14 mouse cellular contexts compared by ENCODE assay signal in genomic region chr8:46907390-46907789, GRCm38 (mm10).
A peak's percentile ranks its signal among the peaks of the same experiment; 100 is the strongest.
DNase-seq lines count a peak whose midpoint lies in the region; ATAC-seq and TF ChIP-seq lines count a peak whose summit lies in the region.
"Had no signal": no experiment of that assay in that cellular context is flagged by ENCODE, and none has a peak within 500 bp of the region (broad histone marks: within the 10 kb centered on the region; RNA-seq: fewer than 3 reads in every experiment).

No protein-coding gene starts in this region.

- H3K4me2 ChIP-seq in forebrain, postnatal 0 days (ENCODE audit: low read depth) = no peak overlapping the region
- H3K4me2 ChIP-seq in midbrain, embryonic 14.5 days (ENCODE audit: low read length) = no peak overlapping the region
- H3K4me2 ChIP-seq in forebrain, embryonic 12.5 days = peak overlapping the region; percentile 35
- peak overlapping the region; percentile 31; the same call in 1 of the 2 replicates for H3K4me2 ChIP-seq in midbrain, embryonic 15.5 days
- H3K4me2 ChIP-seq: stomach, embryonic 15.5 days had no signal

- H3K27ac ChIP-seq in forebrain, embryonic 10.5 days = no peak overlapping the region
- H3K27ac ChIP-seq in forebrain, postnatal 0 days (ENCODE audit: low read depth, low read length) = no peak overlapping the region
- H3K27ac ChIP-seq in midbrain, embryonic 10.5 days (replicated peaks) = no peak overlapping the region
- no peak overlapping the region for H3K27ac ChIP-seq in midbrain, embryonic 14.5 days (replicated peaks; ENCODE audit: low read depth, low read length)
- H3K27ac ChIP-seq in forebrain, embryonic 12.5 days = no peak overlapping the region
- H3K27ac ChIP-seq in midbrain, embryonic 15.5 days = no peak overlapping the region
- H3K27ac ChIP-seq: stomach, embryonic 15.5 days had no signal

- no peak for TF ChIP-seq CTCF in forebrain, postnatal 0 days (IDR thresholded peaks at IDR 0.05; ENCODE audit: low read depth)

- no peak for ATAC-seq in forebrain, postnatal 0 days
- no peak for ATAC-seq in midbrain, embryonic 14.5 days (ENCODE audit: low FRiP score, low TSS enrichment)
- peak; percentile 49; the same call in 1 of the 2 replicates for ATAC-seq in forebrain, embryonic 12.5 days (ENCODE audit: low FRiP score)
- no peak for ATAC-seq in midbrain, embryonic 15.5 days (replicated peaks)
- ATAC-seq: Patski had no signal

- H3K9ac ChIP-seq in forebrain, postnatal 0 days = no peak overlapping the region
- no peak overlapping the region for H3K9ac ChIP-seq in midbrain, embryonic 14.5 days (replicated peaks; ENCODE audit: low read length)
- H3K9ac ChIP-seq in forebrain, embryonic 12.5 days = no peak overlapping the region
- H3K9ac ChIP-seq in midbrain, embryonic 15.5 days = no peak overlapping the region
- H3K9ac ChIP-seq: stomach, embryonic 15.5 days had no signal

- WGBS in forebrain, embryonic 10.5 days = 25% methylated on average over 11 of the region's 11 CpGs
- 14% methylated on average over 11 of the region's 11 CpGs for WGBS in forebrain, postnatal 0 days
- 30% methylated on average over 11 of the region's 11 CpGs for WGBS in midbrain, embryonic 10.5 days
- 16% methylated on average over 11 of the region's 11 CpGs for WGBS in midbrain, embryonic 14.5 days
- 13% methylated on average over 11 of the region's 11 CpGs for WGBS in forebrain, embryonic 12.5 days
- WGBS in midbrain, embryonic 15.5 days = 27% methylated on average over 11 of the region's 11 CpGs

- peak overlapping the region; percentile 30 for H3K4me3 ChIP-seq in forebrain, embryonic 10.5 days
- no peak overlapping the region for H3K4me3 ChIP-seq in forebrain, postnatal 0 days (ENCODE audit: low read depth, low read length)
- peak overlapping the region; percentile 30; the same call in 1 of the 2 replicates for H3K4me3 ChIP-seq in midbrain, embryonic 10.5 days
- no peak overlapping the region for H3K4me3 ChIP-seq in midbrain, embryonic 14.5 days (replicated peaks; ENCODE audit: low read depth, low read length)
- H3K4me3 ChIP-seq in forebrain, embryonic 12.5 days (replicated peaks) = no peak overlapping the region
- H3K4me3 ChIP-seq in midbrain, embryonic 15.5 days = no peak overlapping the region
- H3K4me3 ChIP-seq: stomach, embryonic 15.5 days had no signal

- H3K36me3 ChIP-seq in forebrain, embryonic 10.5 days (replicated peaks) = no peaks in the 10 kb centered on the region
- H3K36me3 ChIP-seq in forebrain, postnatal 0 days (ENCODE audit: insufficient read depth) = no peaks in the 10 kb centered on the region
- no peaks in the 10 kb centered on the region for H3K36me3 ChIP-seq in midbrain, embryonic 10.5 days
- no peaks in the 10 kb centered on the region for H3K36me3 ChIP-seq in midbrain, embryonic 14.5 days (ENCODE audit: control insufficient read depth, insufficient read depth, low read length)
- H3K36me3 ChIP-seq in forebrain, embryonic 12.5 days (replicated peaks) = no peaks in the 10 kb centered on the region
- H3K36me3 ChIP-seq in midbrain, embryonic 15.5 days (replicated peaks) = no peaks in the 10 kb centered on the region
- H3K36me3 ChIP-seq: stomach, embryonic 15.5 days had no signal

- DNase-seq in forebrain, embryonic 10.5 days (ENCODE audit: extremely low spot score, low spot score) = peak; percentile 34
- DNase-seq in forebrain, postnatal 0 days = no peak
- peak; percentile 26 for DNase-seq in midbrain, embryonic 10.5 days (ENCODE audit: low spot score)
- DNase-seq in midbrain, embryonic 14.5 days = no peak
- DNase-seq in urinary bladder, postnatal 25 days (ENCODE audit: low spot score) = no peak
- no peak for DNase-seq in cerebellum, adult 18-20 months
- DNase-seq: cerebellum, adult 2 months; kidney, adult 9 months; lung, postnatal 4 days; thymus, postnatal 36 days had no signal

- no peaks in the 10 kb centered on the region for H3K27me3 ChIP-seq in forebrain, embryonic 10.5 days (ENCODE audit: poor library complexity, severe bottlenecking)
- H3K27me3 ChIP-seq in forebrain, postnatal 0 days (ENCODE audit: insufficient read depth, low read length) = no peaks in the 10 kb centered on the region
- peaks cover 8% of the 10 kb centered on the region; the same call in 1 of the 2 replicates for H3K27me3 ChIP-seq in midbrain, embryonic 10.5 days (ENCODE audit: low read depth, poor library complexity, severe bottlenecking)
- no peaks in the 10 kb centered on the region for H3K27me3 ChIP-seq in midbrain, embryonic 14.5 days (ENCODE audit: control insufficient read depth, insufficient read depth, low read length)
- peaks cover 25% of the 10 kb centered on the region; the same call in 1 of the 2 replicates for H3K27me3 ChIP-seq in forebrain, embryonic 12.5 days
- no peaks in the 10 kb centered on the region for H3K27me3 ChIP-seq in midbrain, embryonic 15.5 days (replicated peaks)
- H3K27me3 ChIP-seq: Patski; stomach, embryonic 15.5 days had no signal

- peaks cover 15% of the 10 kb centered on the region for H3K4me1 ChIP-seq in forebrain, embryonic 10.5 days
- no peaks in the 10 kb centered on the region for H3K4me1 ChIP-seq in forebrain, postnatal 0 days (ENCODE audit: insufficient read depth)
- H3K4me1 ChIP-seq in midbrain, embryonic 10.5 days = peaks cover 10% of the 10 kb centered on the region
- no peaks in the 10 kb centered on the region for H3K4me1 ChIP-seq in midbrain, embryonic 14.5 days (ENCODE audit: control insufficient read depth, insufficient read depth, low read length)
- H3K4me1 ChIP-seq in forebrain, embryonic 12.5 days = peaks cover 7% of the 10 kb centered on the region
- no peaks in the 10 kb centered on the region for H3K4me1 ChIP-seq in midbrain, embryonic 15.5 days
- H3K4me1 ChIP-seq: stomach, embryonic 15.5 days had no signal

- H3K9me3 ChIP-seq in forebrain, embryonic 10.5 days = no peaks in the 10 kb centered on the region
- H3K9me3 ChIP-seq in forebrain, postnatal 0 days (ENCODE audit: low read length) = no peaks in the 10 kb centered on the region
- no peaks in the 10 kb centered on the region for H3K9me3 ChIP-seq in midbrain, embryonic 10.5 days (replicated peaks)
- H3K9me3 ChIP-seq in midbrain, embryonic 14.5 days (ENCODE audit: control insufficient read depth, low read length) = no peaks in the 10 kb centered on the region
- H3K9me3 ChIP-seq in forebrain, embryonic 12.5 days = no peaks in the 10 kb centered on the region
- no peaks in the 10 kb centered on the region for H3K9me3 ChIP-seq in midbrain, embryonic 15.5 days
- H3K9me3 ChIP-seq: stomach, embryonic 15.5 days had no signal

Comparison
In these comparisons a context has a peak if more than half of its experiments do, and no peak if none do; other contexts are left out.
1. DNase-seq: peak in forebrain, embryonic 10.5 days (single experiment) and midbrain, embryonic 10.5 days (single experiment); none in forebrain, postnatal 0 days (single experiment), midbrain, embryonic 14.5 days (single experiment), urinary bladder, postnatal 25 days (single experiment) and cerebellum, adult 18-20 months (0 of 2).
2. H3K4me3 ChIP-seq: peak in forebrain, embryonic 10.5 days (single experiment) and midbrain, embryonic 10.5 days (single experiment); none in forebrain, postnatal 0 days (single experiment), midbrain, embryonic 14.5 days (single experiment), forebrain, embryonic 12.5 days (single experiment) and midbrain, embryonic 15.5 days (single experiment).
3. H3K4me2 ChIP-seq: peak in forebrain, embryonic 12.5 days (single experiment) and midbrain, embryonic 15.5 days (single experiment); none in forebrain, postnatal 0 days (single experiment) and midbrain, embryonic 14.5 days (single experiment).